Mouse (Mus musculus): ENCODE results near the gene Nlrc5. TPM values are rescaled to one million over a fixed set of nuclear protein-coding genes. Genes with fewer than 3 reads are reported as not detected.

Nlrc5 gene
- total RNA-seq, 4 experiments from 2014 or later: 5.3 to 15.3 (median 9.0) TPM

- no peak for DNase-seq
These were observed 135.3 kb downstream of the Nlrc5 start for GRCm38 (mm10) chr8:94569419-94569818.

GRCm38 (mm10) chr8:94571896-94572295 lies 137.7 kb downstream of the Nlrc5 start:
- no peak for DNase-seq

- DNase-seq: no peak
These were observed 140.2 kb downstream of the Nlrc5 start for GRCm38 (mm10) chr8:94574159-94574907.

GRCm38 (mm10) chr8:94575148-94575547 lies 141.0 kb downstream of the Nlrc5 start:
- no peak for DNase-seq

Small RNAs within 50 kb of the gene (microRNA-seq; reads per million reads assigned to microRNA genes)
- 0 reads per million in 2 experiments for gene Mir7072

Other genes with a start within 250 kb of the Nlrc5 start
- gene Nup93, start 219.8 kb upstream of the Nlrc5 start, total RNA-seq (2022): 10 to 100 TPM; 14.4 to 19.4 (median 17.0) TPM
- gene Slc12a3, start 105.2 kb upstream of the Nlrc5 start, total RNA-seq (2022): under 1 TPM in 1 of 4 experiments, not detected in 3; 0.16 TPM
- 100 to 1,000 TPM; 112 to 129 (median 123) TPM for gene Herpud1, start 47.9 kb upstream of the Nlrc5 start, total RNA-seq (2022)
- gene Cpne2, start 98.6 kb downstream of the Nlrc5 start, total RNA-seq (2022): 10 to 100 TPM; 15.9 to 29.0 (median 22.4) TPM
- 10 to 100 TPM; 20.4 to 30.0 (median 22.5) TPM for gene Rspry1, start 167.6 kb downstream of the Nlrc5 start, total RNA-seq (2022)
- gene Fam192a, start 167.6 kb downstream of the Nlrc5 start, total RNA-seq (2022): 10 to 100 TPM; 35.4 to 45.5 (median 42.4) TPM
- gene Arl2bp, start 232.2 kb downstream of the Nlrc5 start, total RNA-seq (2022): 100 to 1,000 TPM in 1 of 4 experiments, 10 to 100 TPM in 3; 72.0 to 104 (median 88.3) TPM

Data from adrenal gland, adult 8-10 months (tissue).